Mouse (Mus musculus): ENCODE results near the gene Crybb3. TPM values are rescaled to one million over a fixed set of nuclear protein-coding genes. Genes with fewer than 3 reads are reported as not detected.
"Not testable (repeated sequence)": the region's sequence is repeated elsewhere in the genome, so short reads cannot be mapped to it uniquely, and the experiment has no call there.

The Crybb3 gene
- polyA plus RNA-seq, 1 experiment from 2014 or later: 0.32 TPM

- Histone ChIP-seq H3K27ac (no peak overlapping the region), H3K9ac (no peak overlapping the region), H3K4me1 (peaks cover 30% of the 10 kb centered on the region), H3K4me3 (no peak overlapping the region), H3K9me3 (no peaks in the 10 kb centered on the region), H3K27me3 (replicated peaks) (no peaks in the 10 kb centered on the region), H3K4me2 (replicated peaks) (no peak overlapping the region), H3K36me3 (no peaks in the 10 kb centered on the region)
- no peak for ATAC-seq (ENCODE audit: low FRiP score, low read depth)
- WGBS: 44% methylated on average over 20 of the region's 20 CpGs
Observed at GRCm38 (mm10) chr5:113114264-113115225, 33.2 kb upstream of the Crybb3 start.

DNA sequence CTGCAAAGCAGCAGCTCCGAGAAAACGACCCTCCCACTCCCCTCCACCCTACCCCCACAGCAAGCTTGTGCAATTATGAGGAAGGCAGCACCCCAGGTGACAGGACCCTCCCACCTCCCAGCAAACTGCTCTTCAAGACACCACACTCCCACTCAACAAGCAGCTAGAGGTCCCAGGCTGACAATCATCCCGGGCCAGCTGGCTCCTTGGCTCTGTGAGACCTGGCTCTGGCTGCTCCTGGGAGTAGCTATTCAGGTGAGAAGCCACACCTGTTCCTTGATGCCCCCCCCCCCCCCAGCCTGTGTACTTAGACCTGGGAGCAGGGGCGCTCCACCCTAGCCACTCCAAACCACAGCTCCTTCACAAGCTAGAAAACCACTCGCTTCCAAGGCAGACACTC, 31.7 kb upstream of the Crybb3 start:
- peaks cover 28% of the 10 kb centered on the region for H3K4me1 ChIP-seq
- no peak for ATAC-seq (ENCODE audit: low FRiP score, low read depth)
- no peaks in the 10 kb centered on the region for H3K36me3 ChIP-seq
- no peak overlapping the region for H3K4me2 ChIP-seq (replicated peaks)
- no peaks in the 10 kb centered on the region for H3K27me3 ChIP-seq (replicated peaks)
- WGBS: 49% methylated on average over 5 of the region's 5 CpGs
- H3K9me3 ChIP-seq: no peaks in the 10 kb centered on the region
- H3K9ac ChIP-seq: no peak overlapping the region
- no peak overlapping the region for H3K4me3 ChIP-seq
- no peak overlapping the region for H3K27ac ChIP-seq

GRCm38 (mm10) chr5:113111336-113111735, 30.0 kb upstream of the Crybb3 start:
- H3K4me2 ChIP-seq (replicated peaks): no peak overlapping the region
- no peak overlapping the region for H3K4me3 ChIP-seq
- peak overlapping the region; percentile 26; the same call in 1 of the 2 replicates for H3K9ac ChIP-seq
- H3K27ac ChIP-seq: no peak overlapping the region
- 4% methylated on average over 4 of the region's 4 CpGs for WGBS
- no peak for ATAC-seq (ENCODE audit: low FRiP score, low read depth)
- no peaks in the 10 kb centered on the region for H3K36me3 ChIP-seq
- H3K27me3 ChIP-seq (replicated peaks): no peaks in the 10 kb centered on the region
- no peaks in the 10 kb centered on the region for H3K9me3 ChIP-seq
- H3K4me1 ChIP-seq: peaks cover 23% of the 10 kb centered on the region

GRCm38 (mm10) chr5:113110929-113111328, 29.5 kb upstream of the Crybb3 start:
- Histone ChIP-seq H3K27ac (peak overlapping the region; percentile 46; the same call in 1 of the 2 replicates), H3K9me3 (no peaks in the 10 kb centered on the region), H3K9ac (peak overlapping the region; percentile 26; the same call in 1 of the 2 replicates), H3K36me3 (no peaks in the 10 kb centered on the region), H3K4me1 (peaks cover 23% of the 10 kb centered on the region), H3K4me3 (no peak overlapping the region), H3K4me2 (replicated peaks) (0 out of 2 replicates have a peak overlapping the region, but pooled peaks have one; percentile 16), H3K27me3 (replicated peaks) (no peaks in the 10 kb centered on the region)
- peak; percentile 49 for ATAC-seq (ENCODE audit: low FRiP score, low read depth)
- 9% methylated on average over 1 of the region's 1 CpGs for WGBS

DNA sequence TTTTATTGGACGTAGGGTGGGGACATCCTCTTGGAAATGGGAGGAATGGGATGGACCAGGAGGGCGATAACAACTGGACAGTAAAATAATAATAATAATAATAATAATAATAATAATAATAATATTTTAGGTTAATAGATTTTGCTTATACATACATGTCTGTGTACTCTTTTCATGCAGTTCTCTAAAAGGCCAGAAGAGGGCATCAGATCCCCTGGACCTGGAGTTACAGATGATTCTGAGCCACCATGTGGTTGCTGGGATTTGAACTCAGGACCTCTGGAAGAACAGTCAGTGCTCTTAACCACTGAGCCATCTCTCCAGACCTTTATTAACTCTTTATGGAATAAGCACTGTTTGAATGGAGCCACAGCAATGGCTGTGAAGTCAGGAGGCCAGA, 28.3 kb upstream of the Crybb3 start:
- H3K4me2 ChIP-seq (replicated peaks); H3K36me3 ChIP-seq; H3K27ac ChIP-seq; H3K4me3 ChIP-seq; H3K27me3 ChIP-seq (replicated peaks); ATAC-seq (ENCODE audit: low FRiP score, low read depth); H3K9ac ChIP-seq; H3K9me3 ChIP-seq: not testable (repeated sequence)
- 87% methylated on average over 2 of the region's 2 CpGs for WGBS
- peaks cover 21% of the 10 kb centered on the region for H3K4me1 ChIP-seq

GRCm38 (mm10) chr5:113108165-113108764, 26.9 kb upstream of the Crybb3 start:
- 76% methylated on average over 11 of the region's 11 CpGs for WGBS
- H3K4me3 ChIP-seq: no peak overlapping the region

GRCm38 (mm10) chr5:113107709-113108108, 26.3 kb upstream of the Crybb3 start:
- H3K9ac ChIP-seq: no peak overlapping the region
- no peak overlapping the region for H3K4me2 ChIP-seq (replicated peaks)
- no peak overlapping the region for H3K4me3 ChIP-seq
- no peaks in the 10 kb centered on the region for H3K9me3 ChIP-seq
- H3K4me1 ChIP-seq: peaks cover 12% of the 10 kb centered on the region
- no peaks in the 10 kb centered on the region for H3K36me3 ChIP-seq
- 69% methylated on average over 3 of the region's 3 CpGs for WGBS
- H3K27me3 ChIP-seq (replicated peaks): no peaks in the 10 kb centered on the region
- no peak overlapping the region for H3K27ac ChIP-seq
- ATAC-seq (ENCODE audit: low FRiP score, low read depth): no peak

More at GRCm38 (mm10) chr5:113108165-113108764, 26.9 kb upstream of the Crybb3 start:
- no peak overlapping the region for H3K9ac ChIP-seq
- H3K4me1 ChIP-seq: peaks cover 12% of the 10 kb centered on the region
- no peak for ATAC-seq (ENCODE audit: low FRiP score, low read depth)
- H3K36me3 ChIP-seq: no peaks in the 10 kb centered on the region
- no peak overlapping the region for H3K27ac ChIP-seq
- H3K27me3 ChIP-seq (replicated peaks): no peaks in the 10 kb centered on the region
- H3K9me3 ChIP-seq: no peaks in the 10 kb centered on the region
- H3K4me2 ChIP-seq (replicated peaks): no peak overlapping the region

DNA sequence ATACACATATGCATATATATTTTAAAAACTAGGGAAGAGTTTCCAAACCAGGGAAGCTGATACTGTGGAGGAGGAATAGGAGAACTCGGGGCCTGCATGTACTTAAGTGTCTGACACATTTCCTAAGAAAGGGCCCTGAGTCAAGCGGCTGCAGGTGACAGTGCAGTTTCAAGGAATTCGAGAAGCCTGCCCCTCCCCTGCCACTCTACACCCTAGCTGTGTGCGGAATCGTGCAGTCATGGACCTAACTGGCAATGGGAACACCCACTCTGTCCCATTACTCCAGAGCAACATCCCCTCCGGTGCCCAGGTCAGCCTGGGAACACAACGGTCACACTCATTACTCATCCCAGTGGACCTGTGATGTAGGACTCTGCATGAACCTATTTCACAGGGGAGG, 25.2 kb upstream of the Crybb3 start:
- H3K27me3 ChIP-seq (replicated peaks): no peaks in the 10 kb centered on the region

DNA sequence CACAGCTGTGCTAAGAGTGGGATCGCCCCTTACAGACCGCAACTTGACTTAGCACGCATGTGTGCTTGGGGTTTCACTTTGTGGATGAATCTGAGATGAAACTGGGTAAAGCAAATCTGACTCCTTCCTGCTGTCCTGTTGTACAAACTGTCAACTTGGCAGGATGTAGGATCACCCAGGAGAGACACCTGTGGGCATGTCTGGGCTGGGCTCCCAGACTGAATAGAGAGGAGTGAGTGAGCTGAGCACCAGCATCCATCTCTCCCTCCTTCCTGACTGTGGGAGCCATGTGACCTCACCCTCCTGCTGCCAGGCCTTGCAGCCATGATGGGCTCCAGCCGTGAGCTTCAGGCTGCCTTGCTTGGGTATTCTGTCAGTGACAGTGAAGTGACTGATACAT, 24.1 kb upstream of the Crybb3 start:
- no peak overlapping the region for H3K27ac ChIP-seq
- H3K4me2 ChIP-seq (replicated peaks): no peak overlapping the region
- no peak for ATAC-seq (ENCODE audit: low FRiP score, low read depth)
- H3K9me3 ChIP-seq: no peaks in the 10 kb centered on the region
- no peak overlapping the region for H3K4me3 ChIP-seq
- H3K36me3 ChIP-seq: no peaks in the 10 kb centered on the region
- 93% methylated on average over 4 of the region's 4 CpGs for WGBS
- H3K4me1 ChIP-seq: peaks cover 8% of the 10 kb centered on the region
- no peak overlapping the region for H3K9ac ChIP-seq
- no peaks in the 10 kb centered on the region for H3K27me3 ChIP-seq (replicated peaks)

More for the DNA sequence above, 25.2 kb upstream of the Crybb3 start:
- Histone ChIP-seq H3K36me3 (no peaks in the 10 kb centered on the region), H3K4me2 (replicated peaks) (no peak overlapping the region), H3K4me3 (no peak overlapping the region), H3K4me1 (peaks cover 18% of the 10 kb centered on the region), H3K9me3 (no peaks in the 10 kb centered on the region), H3K9ac (no peak overlapping the region), H3K27ac (no peak overlapping the region)
- WGBS: 79% methylated on average over 7 of the region's 7 CpGs
- ATAC-seq (ENCODE audit: low FRiP score, low read depth): no peak

- H3K4me2 ChIP-seq (replicated peaks): no peak overlapping the region
- no peak overlapping the region for H3K4me3 ChIP-seq
- 82% methylated on average over 9 of the region's 9 CpGs for WGBS
- H3K9me3 ChIP-seq: no peaks in the 10 kb centered on the region
- ATAC-seq (ENCODE audit: low FRiP score, low read depth): no peak
- H3K27ac ChIP-seq: no peak overlapping the region
- no peak overlapping the region for H3K9ac ChIP-seq
- no peaks in the 10 kb centered on the region for H3K27me3 ChIP-seq (replicated peaks)
- peaks cover 8% of the 10 kb centered on the region for H3K4me1 ChIP-seq
- H3K36me3 ChIP-seq: no peaks in the 10 kb centered on the region
Observed at GRCm38 (mm10) chr5:113105035-113105434, 23.7 kb upstream of the Crybb3 start.

GRCm38 (mm10) chr5:113102455-113102854, 21.1 kb upstream of the Crybb3 start:
- Histone ChIP-seq H3K9ac (no peak overlapping the region), H3K36me3 (no peaks in the 10 kb centered on the region), H3K4me2 (replicated peaks) (no peak overlapping the region), H3K9me3 (no peaks in the 10 kb centered on the region), H3K27me3 (replicated peaks) (no peaks in the 10 kb centered on the region), H3K27ac (no peak overlapping the region), H3K4me3 (no peak overlapping the region), H3K4me1 (peaks cover 8% of the 10 kb centered on the region)
- WGBS: 39% methylated on average over 7 of the region's 7 CpGs
- 0 out of 2 replicates have a peak, but pooled peaks have one; percentile 23 for ATAC-seq (ENCODE audit: low FRiP score, low read depth)

DNA sequence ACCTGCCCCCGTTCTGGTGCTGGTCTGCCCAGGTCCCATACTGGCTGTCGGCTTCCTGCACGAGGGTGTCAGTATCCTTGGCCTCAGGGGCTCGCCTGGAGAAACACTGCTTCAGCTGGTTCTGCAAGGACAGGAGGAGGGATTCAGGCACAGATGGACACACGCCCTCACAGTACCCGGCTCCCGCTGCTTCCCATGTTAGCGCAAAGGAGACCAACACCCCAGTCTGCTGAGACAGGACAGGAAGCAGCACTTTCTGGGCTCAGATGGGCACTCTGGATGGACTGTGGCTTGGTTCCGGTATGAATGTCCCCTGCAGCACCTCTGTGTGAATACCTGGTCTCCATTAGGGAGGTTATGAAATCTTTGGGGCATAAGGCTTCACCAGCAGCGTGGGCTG, 20.1 kb upstream of the Crybb3 start:
- Histone ChIP-seq H3K4me1 (peaks cover 8% of the 10 kb centered on the region), H3K4me3 (no peak overlapping the region), H3K9ac (no peak overlapping the region), H3K27me3 (replicated peaks) (no peaks in the 10 kb centered on the region), H3K4me2 (replicated peaks) (no peak overlapping the region), H3K9me3 (no peaks in the 10 kb centered on the region), H3K27ac (no peak overlapping the region), H3K36me3 (no peaks in the 10 kb centered on the region)
- no peak for ATAC-seq (ENCODE audit: low FRiP score, low read depth)
- 84% methylated on average over 10 of the region's 10 CpGs for WGBS

All from neural tube, embryonic 12.5 days (tissue).